Mouse (Mus musculus) stomach, embryonic 14.5 days (tissue): ENCODE data around the gene 4922502D21Rik. TPM values are rescaled to one million over a fixed set of nuclear protein-coding genes. Genes with fewer than 3 reads are reported as not detected.

Experiments
- ATAC-seq: fragments of 200-750 bp; cut with Nextera tagmentation; 2 replicates; pipeline ENCODE4 v1.8.0; 2017; ENCODE audit warnings: low read depth, moderate TSS enrichment; ENCODE audit not compliant: insufficient number of reproducible peaks, insufficient read depth, low FRiP score
- H3K27ac ChIP-seq: fragments of 300-500 bp; sonication (generic); 2 replicates; pipeline ENCODE4 v1.5.1; 2014; ENCODE audit warnings: mild to moderate bottlenecking, low read length, moderate library complexity, mixed read lengths
- H3K27me3 ChIP-seq: fragments of 300-500 bp; sonication (generic); 2 replicates; pipeline ENCODE4 v1.6.1; 2014; ENCODE audit warnings: low read length, control low read depth, mixed read lengths; ENCODE audit not compliant: control insufficient read depth, insufficient read depth
- H3K36me3 ChIP-seq: fragments of 300-500 bp; sonication (generic); 2 replicates; pipeline ENCODE4 v1.6.1; 2014; ENCODE audit warnings: mild to moderate bottlenecking, control low read depth, low read length, moderate library complexity, mixed read lengths; ENCODE audit not compliant: control insufficient read depth, insufficient read depth
- H3K4me1 ChIP-seq: fragments of 300-500 bp; sonication (generic); 2 replicates; pipeline ENCODE4 v1.6.1; 2014; ENCODE audit warnings: low read length, control low read depth, mixed read lengths; ENCODE audit not compliant: control insufficient read depth, insufficient read depth
- H3K4me2 ChIP-seq: fragments of 300-500 bp; sonication (generic); replicated peaks from 2 replicates; pipeline ENCODE4 v1.6.1; 2014; ENCODE audit warnings: low read depth, low read length, control low read depth
- H3K4me3 ChIP-seq: fragments of 300-500 bp; sonication (generic); 2 replicates; pipeline ENCODE4 v1.5.1; 2014; ENCODE audit warnings: low read depth, low read length, control low read depth
- H3K9ac ChIP-seq: fragments of 300-500 bp; sonication (generic); replicated peaks from 2 replicates; pipeline ENCODE4 v1.6.1; 2014; ENCODE audit warnings: low read depth, mild to moderate bottlenecking, control low read depth, low read length, moderate library complexity, mixed read lengths
- H3K9me3 ChIP-seq: fragments of 300-500 bp; sonication (generic); 2 replicates; pipeline ENCODE4 v1.6.1; 2016; ENCODE audit warnings: low read depth, low read length, control low read depth; ENCODE audit not compliant: control insufficient read depth
- WGBS: fragments of 180-500 bp; shearing (Covaris S2); extraction: QIAGEN DNeasy Blood & Tissue Kit; methylation state at CpG from one replicate; pipeline ENCODE4 v1.1.7; 2014; 5-methylcytosine and 5-hydroxymethylcytosine counted together
- polyA plus RNA-seq: library from polyadenylated mRNA; unstranded; fragments of >200 nt; fragmentation: Nextera tagmentation; extraction: Ambion mirVana; gene quantifications from 2 replicates; pipeline ENCODE4 v1.2.1, GENCODE M21; 2014

Gene 4922502D21Rik
- polyA plus RNA-seq, 1 experiment from 2014 or later: not detected

DNA sequence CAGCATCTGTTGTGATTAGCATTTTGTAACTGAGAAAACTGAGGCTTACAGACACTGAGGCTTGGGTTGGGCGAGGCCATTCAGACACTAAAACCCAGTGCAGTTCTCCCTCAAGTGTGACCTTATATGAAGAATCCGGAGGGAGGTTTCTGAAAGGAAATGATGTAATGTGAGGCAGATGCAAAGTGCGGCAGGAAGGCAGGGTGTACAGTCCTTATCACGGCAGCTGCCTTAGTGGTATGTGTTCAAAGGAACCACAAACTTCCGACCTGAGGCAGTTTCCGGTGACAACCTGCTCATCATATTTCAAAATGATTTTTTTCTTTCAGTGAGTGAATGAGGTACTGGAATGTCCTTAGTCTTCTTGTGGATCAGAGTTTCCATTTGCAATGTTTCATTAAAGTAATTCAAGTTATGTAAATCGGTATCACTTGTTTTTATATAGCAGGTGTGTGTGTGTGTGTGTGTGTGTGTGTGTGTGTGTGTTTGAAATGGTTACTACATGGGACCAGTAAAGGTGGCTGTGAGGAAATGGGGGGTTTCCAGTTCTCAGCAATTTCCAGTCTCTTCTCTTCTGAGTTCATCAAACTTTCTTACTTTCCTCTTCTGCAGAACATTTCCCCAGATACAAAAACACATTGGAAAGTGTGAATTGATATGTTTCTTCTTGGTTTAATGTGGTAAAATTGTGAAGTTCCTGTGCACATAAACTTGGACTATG lies 47.1 kb downstream of the 4922502D21Rik start:
- WGBS: 62% methylated on average over 7 of the region's 7 CpGs
- no peaks in the 10 kb centered on the region for H3K4me1 ChIP-seq
- H3K36me3 ChIP-seq: no peaks in the 10 kb centered on the region
- H3K27ac ChIP-seq: no peak overlapping the region
- H3K4me2 ChIP-seq: no peak overlapping the region
- ATAC-seq: no peak
- no peaks in the 10 kb centered on the region for H3K27me3 ChIP-seq
- no peak overlapping the region for H3K4me3 ChIP-seq
- H3K9me3 ChIP-seq: no peaks in the 10 kb centered on the region
- no peak overlapping the region for H3K9ac ChIP-seq

DNA sequence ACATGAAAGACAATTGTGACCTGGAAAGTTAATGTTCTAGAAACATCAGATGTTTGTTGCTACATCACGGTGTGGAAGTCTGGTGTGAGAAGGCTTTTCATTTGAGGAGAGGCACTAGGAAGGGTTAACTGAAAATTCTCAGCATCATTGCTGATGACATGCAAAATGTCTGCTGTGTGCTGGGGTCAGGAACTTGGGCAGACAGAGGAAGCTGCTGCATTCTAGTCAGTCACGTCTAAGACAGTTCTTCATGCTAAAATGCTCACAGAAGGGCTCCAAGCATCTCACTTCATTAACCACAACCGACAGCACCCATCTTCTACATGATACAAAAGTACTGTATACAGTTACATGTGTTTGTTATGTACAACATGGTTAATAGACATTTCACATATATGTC lies 48.3 kb downstream of the 4922502D21Rik start:
- H3K27ac ChIP-seq: no peak overlapping the region
- no peaks in the 10 kb centered on the region for H3K4me1 ChIP-seq
- H3K9me3 ChIP-seq: no peaks in the 10 kb centered on the region
- 62% methylated on average over 3 of the region's 3 CpGs for WGBS
- H3K4me3 ChIP-seq: no peak overlapping the region
- H3K9ac ChIP-seq: no peak overlapping the region
- H3K4me2 ChIP-seq: no peak overlapping the region
- ATAC-seq: no peak
- H3K27me3 ChIP-seq: no peaks in the 10 kb centered on the region
- no peaks in the 10 kb centered on the region for H3K36me3 ChIP-seq

- no peaks in the 10 kb centered on the region for H3K9me3 ChIP-seq
- H3K27ac ChIP-seq: no peak overlapping the region
- H3K4me2 ChIP-seq: no peak overlapping the region
- H3K4me1 ChIP-seq: no peaks in the 10 kb centered on the region
- no peak overlapping the region for H3K4me3 ChIP-seq
- no peaks in the 10 kb centered on the region for H3K36me3 ChIP-seq
- no peak for ATAC-seq
- H3K9ac ChIP-seq: no peak overlapping the region
- WGBS: 88% methylated on average over 2 of the region's 2 CpGs
- H3K27me3 ChIP-seq: no peaks in the 10 kb centered on the region
Measured at GRCm38 (mm10) chr6:129276483-129276882, 55.1 kb downstream of the 4922502D21Rik start.

DNA sequence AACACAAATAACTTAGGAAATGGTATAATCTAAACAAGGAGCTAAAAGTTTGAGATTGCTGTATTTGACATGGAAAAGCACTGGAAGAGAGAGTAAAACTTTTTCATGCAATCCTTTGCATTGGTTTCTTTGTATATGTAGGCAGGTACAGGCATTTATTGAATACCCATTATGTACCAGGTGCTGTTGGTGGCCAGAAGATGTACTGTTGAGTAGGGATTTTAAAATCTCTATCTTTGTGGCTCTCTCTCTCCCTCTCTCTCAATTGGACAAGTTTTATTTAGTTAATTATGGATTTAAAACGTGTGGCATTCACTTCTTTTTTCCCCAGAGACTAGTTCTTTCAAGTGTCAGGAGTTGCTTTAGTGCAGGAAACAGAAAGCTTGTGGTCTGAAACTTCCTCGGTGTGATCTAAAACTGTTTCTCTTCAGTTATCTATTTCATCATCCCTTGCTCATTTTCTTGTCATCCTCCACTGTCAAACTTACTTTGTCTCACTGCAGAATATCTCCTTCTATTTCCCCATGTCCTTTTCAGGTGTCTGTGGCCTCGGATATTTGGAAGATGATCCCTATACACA lies 55.9 kb downstream of the 4922502D21Rik start:
- 57% methylated on average over 3 of the region's 3 CpGs for WGBS
- no peak for ATAC-seq
- Histone ChIP-seq H3K4me3 (no peak overlapping the region), H3K27me3 (no peaks in the 10 kb centered on the region), H3K4me1 (no peaks in the 10 kb centered on the region), H3K4me2 (no peak overlapping the region), H3K9me3 (no peaks in the 10 kb centered on the region), H3K27ac (no peak overlapping the region), H3K9ac (no peak overlapping the region), H3K36me3 (no peaks in the 10 kb centered on the region)

- H3K9ac ChIP-seq: no peak within 1 kb of the TSS
- H3K9me3 ChIP-seq: no peaks in the 10 kb centered on the region
- WGBS: 68% methylated on average over 9 of the region's 9 CpGs
- ATAC-seq: no peak
- no peaks in the 10 kb centered on the region for H3K36me3 ChIP-seq
- no peak within 1 kb of the TSS for H3K4me2 ChIP-seq
- no peak within 1 kb of the TSS for H3K4me3 ChIP-seq
- H3K27ac ChIP-seq: no peak within 1 kb of the TSS
- H3K4me1 ChIP-seq: no peaks in the 10 kb centered on the region
- H3K27me3 ChIP-seq: no peaks in the 10 kb centered on the region
Measured at GRCm38 (mm10) chr6:129275220-129275619, 56.4 kb downstream of the 4922502D21Rik start, which contains the start of gene Cd69. Cd69 (minus strand) TSS chr6:129275436.

GRCm38 (mm10) chr6:129274476-129274875 lies 57.1 kb downstream of the 4922502D21Rik start:
- H3K9me3 ChIP-seq: no peaks in the 10 kb centered on the region
- no peaks in the 10 kb centered on the region for H3K27me3 ChIP-seq
- H3K4me1 ChIP-seq: no peaks in the 10 kb centered on the region
- 85% methylated on average over 2 of the region's 2 CpGs for WGBS
- H3K4me2 ChIP-seq: no peak overlapping the region
- H3K27ac ChIP-seq: no peak overlapping the region
- no peak overlapping the region for H3K9ac ChIP-seq
- no peak overlapping the region for H3K4me3 ChIP-seq
- ATAC-seq: no peak
- no peaks in the 10 kb centered on the region for H3K36me3 ChIP-seq

DNA sequence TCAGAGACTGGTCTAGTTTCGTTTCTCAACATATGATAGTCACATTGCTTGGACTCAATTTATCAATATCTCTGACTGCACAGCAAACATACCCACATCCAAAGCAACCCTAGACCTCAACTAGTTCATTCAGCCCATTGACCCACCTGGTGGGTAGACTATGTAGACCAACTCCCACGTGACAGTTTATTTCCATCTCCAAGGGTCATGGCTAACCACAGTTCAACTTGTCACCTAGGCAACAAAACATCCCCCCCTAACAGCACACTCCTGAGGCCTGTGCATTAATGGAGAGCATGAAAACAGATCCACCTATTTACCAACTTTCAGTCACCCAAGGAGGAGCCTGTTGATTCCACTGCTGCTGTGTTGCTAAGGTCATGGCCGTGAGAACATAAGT lies 57.9 kb downstream of the 4922502D21Rik start:
- WGBS: 60% methylated on average over 3 of the region's 3 CpGs
- H3K4me1 ChIP-seq: no peaks in the 10 kb centered on the region
- H3K9ac ChIP-seq: no peak overlapping the region
- ATAC-seq: no peak
- H3K4me3 ChIP-seq: no peak overlapping the region
- H3K36me3 ChIP-seq: no peaks in the 10 kb centered on the region
- no peaks in the 10 kb centered on the region for H3K27me3 ChIP-seq
- H3K9me3 ChIP-seq: no peaks in the 10 kb centered on the region
- H3K4me2 ChIP-seq: no peak overlapping the region
- no peak overlapping the region for H3K27ac ChIP-seq
